Mouse (Mus musculus): ENCODE results near the gene Atpaf2.

DNA sequence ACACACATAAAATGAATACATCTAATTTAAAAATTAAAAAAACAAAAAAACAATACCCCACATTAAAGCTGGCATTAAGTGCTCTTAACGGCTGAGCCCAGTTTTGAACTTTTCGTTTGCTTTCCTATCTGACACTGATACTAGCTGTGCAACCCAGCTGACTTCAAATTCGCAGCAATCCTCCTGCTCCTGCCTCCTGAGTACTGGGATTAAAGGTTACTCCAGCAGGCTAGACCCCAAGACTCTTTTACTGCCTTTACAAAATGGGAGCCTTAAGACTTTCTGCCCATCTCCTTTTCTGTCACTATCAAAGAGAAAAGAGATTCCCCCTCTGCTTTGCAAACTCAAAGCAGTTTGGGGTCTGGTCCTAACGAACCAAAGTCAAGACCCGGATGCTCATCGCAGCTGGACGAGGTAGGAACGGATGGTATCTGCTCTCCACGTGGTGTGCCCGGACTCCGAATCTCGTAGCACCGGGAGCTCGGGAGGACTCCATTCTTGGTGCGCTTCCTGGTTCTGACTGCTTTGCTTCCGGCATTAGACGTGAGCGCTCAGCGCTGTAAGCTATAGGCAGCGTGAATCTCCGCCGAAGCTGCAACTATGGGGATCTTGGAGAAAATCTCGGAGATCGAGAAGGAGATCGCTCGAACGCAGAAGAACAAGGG lies 36.0 kb upstream of the Atpaf2 start, which contains the start of gene Drg2:
- TF ChIP-seq CTCF (IDR thresholded peaks at IDR 0.05; ENCODE audit: low read depth): no peak
- TF ChIP-seq EP300 (optimal IDR thresholded peaks at IDR 0.05): no peak
